Mouse (Mus musculus): ENCODE data around the gene Ccdc151. TPM values are rescaled to one million over a fixed set of nuclear protein-coding genes. Genes with fewer than 3 reads are reported as not detected.

Gene Ccdc151
- polyA plus RNA-seq, 1 experiment from 2014 or later: not detected

- Histone ChIP-seq H3K4me3 (ENCODE audit: low read depth, low read length) (peak overlapping the region; percentile 74), H3K4me1 (ENCODE audit: insufficient read depth) (peaks cover 32% of the 10 kb centered on the region), H3K9me3 (ENCODE audit: low read length) (no peaks in the 10 kb centered on the region), H3K36me3 (replicated peaks; ENCODE audit: insufficient read depth, low read length) (peaks cover 32% of the 10 kb centered on the region), H3K27ac (ENCODE audit: low read depth) (peak overlapping the region; percentile 81), H3K9ac (replicated peaks) (peak overlapping the region; percentile 70), H3K4me2 (ENCODE audit: low read depth, low read length) (peak overlapping the region; percentile 71), H3K27me3 (ENCODE audit: insufficient read depth, low read length) (0 out of 2 replicates have a peak, but pooled peaks cover 11% of the 10 kb centered on the region)
- 3% methylated on average over 34 of the region's 34 CpGs for WGBS (ENCODE audit: insufficient replicate concordance)
- peak; percentile 93 for ATAC-seq
- TF ChIP-seq CTCF (IDR thresholded peaks at IDR 0.05; ENCODE audit: low read depth) (peak; percentile 36; the same call in 1 of the 2 replicates), EP300 (IDR thresholded peaks at IDR 0.05; ENCODE audit: low read depth) (peak; percentile 93)
- peak; percentile 94 for DNase-seq
These were observed 39.9 kb downstream of the Ccdc151 start for GRCm38 (mm10) chr9:21962416-21963059.

DNA sequence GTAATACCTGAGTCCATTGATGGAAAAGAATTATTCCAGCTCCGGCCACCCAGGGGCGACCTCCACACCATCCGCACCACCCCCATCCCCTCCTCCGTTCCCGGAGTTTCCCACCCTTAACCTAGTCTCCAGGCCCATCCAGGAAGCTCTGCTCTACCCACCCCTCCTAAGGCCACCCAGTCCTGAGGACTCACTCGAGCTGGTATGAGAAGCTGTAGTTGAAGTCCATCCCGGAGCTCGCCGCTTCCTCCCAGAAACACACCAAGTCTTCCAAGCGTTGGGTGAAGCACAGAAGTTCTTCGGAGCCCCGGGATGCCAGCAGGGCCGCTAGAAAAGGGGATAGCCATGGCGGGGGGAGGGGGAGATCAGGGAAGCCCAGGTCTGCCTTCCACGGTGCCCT, 40.4 kb downstream of the Ccdc151 start:
- DNase-seq: peak; percentile 34
- Histone ChIP-seq H3K36me3 (replicated peaks; ENCODE audit: insufficient read depth, low read length) (peaks cover 32% of the 10 kb centered on the region), H3K27ac (ENCODE audit: low read depth) (peak overlapping the region; percentile 81)

GRCm38 (mm10) chr9:21961366-21961980, 41.0 kb downstream of the Ccdc151 start:
- Histone ChIP-seq H3K4me2 (ENCODE audit: low read depth, low read length) (peak overlapping the region; percentile 71), H3K4me1 (ENCODE audit: insufficient read depth) (peaks cover 34% of the 10 kb centered on the region), H3K9me3 (ENCODE audit: low read length) (no peaks in the 10 kb centered on the region), H3K27me3 (ENCODE audit: insufficient read depth, low read length) (0 out of 2 replicates have a peak, but pooled peaks cover 11% of the 10 kb centered on the region), H3K36me3 (replicated peaks; ENCODE audit: insufficient read depth, low read length) (peaks cover 32% of the 10 kb centered on the region), H3K9ac (replicated peaks) (peak overlapping the region; percentile 70), H3K27ac (ENCODE audit: low read depth) (peak overlapping the region; percentile 81), H3K4me3 (ENCODE audit: low read depth, low read length) (peak overlapping the region; percentile 74)
- TF ChIP-seq EP300 (IDR thresholded peaks at IDR 0.05; ENCODE audit: low read depth) (no peak), CTCF (IDR thresholded peaks at IDR 0.05; ENCODE audit: low read depth) (0 out of 2 replicates have a peak, but pooled peaks have one; percentile 7)
- no peak for ATAC-seq
- 4% methylated on average over 35 of the region's 35 CpGs for WGBS (ENCODE audit: insufficient replicate concordance)
- DNase-seq: peak; percentile 47

More for the DNA sequence above, 40.4 kb downstream of the Ccdc151 start:
- no peaks in the 10 kb centered on the region for H3K9me3 ChIP-seq (ENCODE audit: low read length)
- peaks cover 32% of the 10 kb centered on the region for H3K4me1 ChIP-seq (ENCODE audit: insufficient read depth)
- peak; percentile 29 for ATAC-seq
- peak overlapping the region; percentile 74 for H3K4me3 ChIP-seq (ENCODE audit: low read depth, low read length)
- 0% methylated on average over 15 of the region's 15 CpGs for WGBS (ENCODE audit: insufficient replicate concordance)
- H3K27me3 ChIP-seq (ENCODE audit: insufficient read depth, low read length): 0 out of 2 replicates have a peak, but pooled peaks cover 11% of the 10 kb centered on the region
- H3K9ac ChIP-seq (replicated peaks): peak overlapping the region; percentile 70
- TF ChIP-seq EP300 (IDR thresholded peaks at IDR 0.05; ENCODE audit: low read depth): no peak
- TF ChIP-seq CTCF (IDR thresholded peaks at IDR 0.05; ENCODE audit: low read depth): peak; percentile 20; the same call in 1 of the 2 replicates
- H3K4me2 ChIP-seq (ENCODE audit: low read depth, low read length): peak overlapping the region; percentile 71

DNA sequence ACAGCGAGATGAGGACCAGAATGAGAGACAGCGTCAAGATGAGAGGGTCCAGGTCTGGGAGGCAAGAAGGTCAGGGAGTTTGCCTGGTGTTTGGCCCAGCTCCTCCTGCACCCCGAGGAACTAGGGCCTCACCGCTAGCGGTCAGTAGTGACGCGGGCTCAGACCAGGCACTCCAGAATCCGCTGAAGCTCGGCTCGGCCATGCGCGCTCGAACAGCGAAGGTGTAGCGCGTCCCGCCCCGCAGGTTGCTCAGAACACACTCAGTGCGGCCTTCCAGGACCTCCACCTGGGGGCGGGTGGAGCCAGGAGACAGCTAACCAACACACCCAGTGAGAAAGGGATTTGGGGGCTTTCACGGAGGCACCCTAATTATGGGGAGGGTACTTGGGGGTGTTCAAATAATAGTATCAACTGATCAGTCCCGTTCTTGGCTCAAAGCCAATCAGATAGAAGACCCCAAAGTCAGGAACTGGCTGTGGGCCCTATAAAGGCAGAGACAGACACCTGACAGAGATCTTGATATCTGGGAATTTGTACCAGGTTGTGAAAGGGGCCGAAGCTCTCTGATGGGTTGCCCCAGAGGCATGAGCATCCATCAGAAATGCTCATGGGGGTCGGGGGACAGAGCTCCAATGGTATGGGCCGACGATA, 41.8 kb downstream of the Ccdc151 start:
- H3K27ac ChIP-seq (ENCODE audit: low read depth): no peak overlapping the region
- H3K36me3 ChIP-seq (replicated peaks; ENCODE audit: insufficient read depth, low read length): peaks cover 32% of the 10 kb centered on the region
- peaks cover 37% of the 10 kb centered on the region for H3K4me1 ChIP-seq (ENCODE audit: insufficient read depth)
- ATAC-seq: no peak
- 0 out of 2 replicates have a peak, but pooled peaks cover 11% of the 10 kb centered on the region for H3K27me3 ChIP-seq (ENCODE audit: insufficient read depth, low read length)
- TF ChIP-seq CTCF (IDR thresholded peaks at IDR 0.05; ENCODE audit: low read depth) (peak; percentile 44), EP300 (IDR thresholded peaks at IDR 0.05; ENCODE audit: low read depth) (no peak)
- H3K4me2 ChIP-seq (ENCODE audit: low read depth, low read length): peak overlapping the region; percentile 71
- H3K4me3 ChIP-seq (ENCODE audit: low read depth, low read length): peak overlapping the region; percentile 74
- peak overlapping the region; percentile 70 for H3K9ac ChIP-seq (replicated peaks)
- no peaks in the 10 kb centered on the region for H3K9me3 ChIP-seq (ENCODE audit: low read length)
- DNase-seq: peak; percentile 55
- WGBS (ENCODE audit: insufficient replicate concordance): 38% methylated on average over 26 of the region's 26 CpGs

GRCm38 (mm10) chr9:21960135-21960534, 42.3 kb downstream of the Ccdc151 start:
- no peak overlapping the region for H3K27ac ChIP-seq (ENCODE audit: low read depth)
- H3K4me2 ChIP-seq (ENCODE audit: low read depth, low read length): peak overlapping the region; percentile 71
- H3K36me3 ChIP-seq (replicated peaks; ENCODE audit: insufficient read depth, low read length): peaks cover 32% of the 10 kb centered on the region
- H3K9ac ChIP-seq (replicated peaks): no peak overlapping the region
- ATAC-seq: no peak
- WGBS (ENCODE audit: insufficient replicate concordance): 66% methylated on average over 9 of the region's 9 CpGs
- H3K9me3 ChIP-seq (ENCODE audit: low read length): no peaks in the 10 kb centered on the region
- peak overlapping the region; percentile 74; the same call in 1 of the 2 replicates for H3K4me3 ChIP-seq (ENCODE audit: low read depth, low read length)
- TF ChIP-seq CTCF (IDR thresholded peaks at IDR 0.05; ENCODE audit: low read depth): no peak
- no peak for TF ChIP-seq EP300 (IDR thresholded peaks at IDR 0.05; ENCODE audit: low read depth)
- H3K4me1 ChIP-seq (ENCODE audit: insufficient read depth): peaks cover 37% of the 10 kb centered on the region
- H3K27me3 ChIP-seq (ENCODE audit: insufficient read depth, low read length): 0 out of 2 replicates have a peak, but pooled peaks cover 11% of the 10 kb centered on the region
- no peak for DNase-seq

GRCm38 (mm10) chr9:21959244-21959643, 43.2 kb downstream of the Ccdc151 start:
- no peak overlapping the region for H3K4me3 ChIP-seq (ENCODE audit: low read depth, low read length)
- 94% methylated on average over 7 of the region's 7 CpGs for WGBS (ENCODE audit: insufficient replicate concordance)
- peaks cover 32% of the 10 kb centered on the region for H3K36me3 ChIP-seq (replicated peaks; ENCODE audit: insufficient read depth, low read length)

More at GRCm38 (mm10) chr9:21959244-21959643, 43.2 kb downstream of the Ccdc151 start:
- no peak overlapping the region for H3K27ac ChIP-seq (ENCODE audit: low read depth)
- ATAC-seq (no peak), DNase-seq (no peak)
- H3K9ac ChIP-seq (replicated peaks): no peak overlapping the region
- no peaks in the 10 kb centered on the region for H3K9me3 ChIP-seq (ENCODE audit: low read length)
- H3K4me1 ChIP-seq (ENCODE audit: insufficient read depth): peaks cover 40% of the 10 kb centered on the region
- H3K27me3 ChIP-seq (ENCODE audit: insufficient read depth, low read length): 0 out of 2 replicates have a peak, but pooled peaks cover 11% of the 10 kb centered on the region
- no peak overlapping the region for H3K4me2 ChIP-seq (ENCODE audit: low read depth, low read length)
- no peak for TF ChIP-seq CTCF (IDR thresholded peaks at IDR 0.05; ENCODE audit: low read depth)
- TF ChIP-seq EP300 (IDR thresholded peaks at IDR 0.05; ENCODE audit: low read depth): no peak

Data from liver, postnatal 0 days (tissue).